Mouse (Mus musculus) heart, embryonic 14.5 days (tissue): Measurements from ENCODE around the gene Snd1. TPM values are rescaled to one million over a fixed set of nuclear protein-coding genes. Genes with fewer than 3 reads are reported as not detected.

Experiments
- ATAC-seq: fragments of 200-750 bp; cut with Nextera tagmentation; 2 replicates; pipeline ENCODE4 v1.8.0; 2017; ENCODE audit warnings: low read depth, moderate TSS enrichment; ENCODE audit not compliant: insufficient number of reproducible peaks, insufficient read depth, low FRiP score
- H3K27ac ChIP-seq, 2 experiments: fragments of 200-500 bp in 1 of 2; fragments of 300-500 bp in 1 of 2; sonication (generic) in 1 of 2; replicated peaks in 1 of 2; 2 replicates each; pipeline ENCODE4 v1.5.1; 2012 to 2014; ENCODE audit warnings: low read depth in 2 of 2, low read length in 2 of 2, control low read depth in 1 of 2, mild to moderate bottlenecking in 1 of 2, mixed read lengths in 1 of 2; ENCODE audit not compliant: control insufficient read depth in 1 of 2, insufficient read depth in 1 of 2
- H3K27me3 ChIP-seq: fragments of 300-500 bp; sonication (generic); 2 replicates; pipeline ENCODE4 v1.6.1; 2014; ENCODE audit warnings: mild to moderate bottlenecking, low read length, control low read depth; ENCODE audit not compliant: control insufficient read depth, insufficient read depth
- H3K36me3 ChIP-seq: fragments of 300-500 bp; sonication (generic); 2 replicates; pipeline ENCODE4 v1.6.1; 2014; ENCODE audit warnings: mild to moderate bottlenecking, control low read depth, low read length, mixed read lengths; ENCODE audit not compliant: control insufficient read depth, insufficient read depth
- H3K4me1 ChIP-seq, 2 experiments: fragments of 200-500 bp in 1 of 2; fragments of 300-500 bp in 1 of 2; sonication (generic) in 1 of 2; 2 replicates each; pipeline ENCODE4 v1.6.1; 2012 to 2014; ENCODE audit warnings: low read length in 2 of 2, control low read depth in 1 of 2, mixed read lengths in 1 of 2; ENCODE audit not compliant: control insufficient read depth in 2 of 2, insufficient read depth in 2 of 2
- H3K4me2 ChIP-seq: fragments of 300-500 bp; sonication (generic); 2 replicates; pipeline ENCODE4 v1.6.1; 2014; ENCODE audit warnings: mild to moderate bottlenecking, low read length
- H3K4me3 ChIP-seq, 2 experiments: fragments of 200-500 bp in 1 of 2; fragments of 300-500 bp in 1 of 2; sonication (generic) in 1 of 2; 2 replicates each; pipeline ENCODE4 v1.5.1; 2012 to 2014; ENCODE audit warnings: low read length in 2 of 2, mild to moderate bottlenecking in 2 of 2, control low read depth in 1 of 2, low read depth in 1 of 2, moderate library complexity in 1 of 2; ENCODE audit not compliant: control insufficient read depth in 1 of 2, insufficient read depth in 1 of 2
- H3K9ac ChIP-seq: fragments of 300-500 bp; sonication (generic); 2 replicates; pipeline ENCODE4 v1.6.1; 2014; ENCODE audit warnings: mild to moderate bottlenecking, low read length
- H3K9me3 ChIP-seq: fragments of 300-500 bp; sonication (generic); 2 replicates; pipeline ENCODE4 v1.6.1; 2016; ENCODE audit warnings: low read length, control low read depth; ENCODE audit not compliant: control insufficient read depth
- WGBS: fragments of 180-500 bp; shearing (Covaris S2); extraction: QIAGEN DNeasy Blood & Tissue Kit; methylation state at CpG from one replicate; pipeline ENCODE4 v1.1.7; 2014; 5-methylcytosine and 5-hydroxymethylcytosine counted together
- polyA plus RNA-seq: library from polyadenylated mRNA; unstranded; fragments of >200 nt; fragmentation: Nextera tagmentation; extraction: Ambion mirVana; gene quantifications from 2 replicates; pipeline ENCODE4 v1.2.1, GENCODE M21; 2014

Snd1 gene
- polyA plus RNA-seq, 1 experiment from 2014 or later, result 80.0 TPM

GRCm38 (mm10) chr6:28886724-28887440 is 411.9 kb downstream of the Snd1 start:
- WGBS, result 86% methylated on average over 7 of the region's 7 CpGs
- H3K27ac ChIP-seq, result no peak overlapping the region
- no peak overlapping the region for H3K4me3 ChIP-seq
- H3K9me3 ChIP-seq, result no peaks in the 10 kb centered on the region
- peaks cover 72% of the 10 kb centered on the region for H3K36me3 ChIP-seq
- ATAC-seq, result no peak
- H3K27me3 ChIP-seq, result no peaks in the 10 kb centered on the region
- H3K4me2 ChIP-seq, result no peak overlapping the region
- no peak overlapping the region for H3K9ac ChIP-seq
- peaks cover 0 to 2% of the 10 kb centered on the region in 2 experiments; a peak in 1 of 4 replicates for H3K4me1 ChIP-seq

- Histone ChIP-seq H3K27ac (no peak overlapping the region), H3K4me3 (no peak overlapping the region), H3K9me3 (no peaks in the 10 kb centered on the region), H3K36me3 (peaks cover 55% of the 10 kb centered on the region), H3K27me3 (no peaks in the 10 kb centered on the region), H3K9ac (no peak overlapping the region), H3K4me1 (peaks cover 3 to 7% of the 10 kb centered on the region in 2 experiments), H3K4me2 (no peak overlapping the region)
- WGBS, result 96% methylated on average over 6 of the region's 6 CpGs
- no peak for ATAC-seq
These were observed 415.5 kb downstream of the Snd1 start for GRCm38 (mm10) chr6:28890426-28890825.

DNA sequence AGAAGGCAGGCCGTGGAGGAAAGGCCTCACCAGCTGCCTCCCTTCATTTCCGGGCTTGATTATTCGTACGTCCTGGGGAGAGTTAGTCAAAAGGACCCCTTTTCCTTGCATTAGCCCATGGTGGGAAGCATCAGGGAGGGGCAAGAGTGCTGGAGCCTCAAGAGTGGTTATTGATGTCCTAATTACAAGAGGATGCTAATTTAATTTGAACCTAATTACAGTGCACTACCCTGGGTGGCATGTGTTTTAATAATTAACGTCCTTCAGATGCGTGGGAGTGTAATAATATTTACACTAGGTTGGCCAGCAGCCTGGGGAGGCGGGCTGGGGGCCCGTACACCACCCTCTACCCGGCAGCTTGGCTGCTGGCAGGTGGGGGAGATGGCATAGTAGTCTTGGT is 416.5 kb downstream of the Snd1 start:
- peaks cover 3 to 7% of the 10 kb centered on the region in 2 experiments for H3K4me1 ChIP-seq
- H3K27me3 ChIP-seq, result no peaks in the 10 kb centered on the region
- no peak for ATAC-seq
- H3K27ac ChIP-seq, result no peak overlapping the region
- H3K36me3 ChIP-seq, result peaks cover 46% of the 10 kb centered on the region
- H3K9me3 ChIP-seq, result no peaks in the 10 kb centered on the region
- H3K9ac ChIP-seq, result no peak overlapping the region
- no peak overlapping the region for H3K4me3 ChIP-seq
- no peak overlapping the region for H3K4me2 ChIP-seq
- WGBS, result 64% methylated on average over 9 of the region's 9 CpGs

DNA sequence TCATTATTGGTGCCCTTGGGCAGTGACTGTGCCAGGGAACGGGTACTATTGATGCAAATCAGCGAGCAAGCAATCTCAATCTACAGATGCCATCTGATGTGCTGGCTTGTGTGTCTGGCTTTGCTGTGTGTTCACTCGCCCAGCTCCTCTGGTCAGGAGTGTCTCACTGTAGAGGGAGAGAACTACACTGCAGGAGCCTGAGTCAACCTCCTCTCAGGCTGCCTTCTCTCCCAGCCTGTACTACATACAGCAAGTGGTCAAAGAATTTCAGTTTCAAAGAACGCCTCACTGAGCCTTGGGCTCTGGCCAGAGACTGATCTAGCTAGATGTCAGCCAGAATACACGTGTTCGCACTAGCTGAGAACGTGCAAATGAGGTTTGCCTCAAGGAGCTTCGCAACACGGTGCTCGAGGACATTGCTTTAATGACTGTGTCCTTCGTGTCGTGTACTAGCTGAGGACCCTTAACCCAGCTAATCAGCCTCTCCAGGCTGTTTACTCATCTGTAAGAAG is 420.1 kb downstream of the Snd1 start:
- no peak for ATAC-seq
- Histone ChIP-seq H3K9me3 (no peaks in the 10 kb centered on the region), H3K9ac (no peak overlapping the region), H3K27ac (no peak overlapping the region), H3K4me2 (no peak overlapping the region), H3K4me3 (no peak overlapping the region), H3K27me3 (no peaks in the 10 kb centered on the region), H3K36me3 (peaks cover 15% of the 10 kb centered on the region), H3K4me1 (peaks cover 3 to 7% of the 10 kb centered on the region in 2 experiments)
- 74% methylated on average over 12 of the region's 12 CpGs for WGBS

DNA sequence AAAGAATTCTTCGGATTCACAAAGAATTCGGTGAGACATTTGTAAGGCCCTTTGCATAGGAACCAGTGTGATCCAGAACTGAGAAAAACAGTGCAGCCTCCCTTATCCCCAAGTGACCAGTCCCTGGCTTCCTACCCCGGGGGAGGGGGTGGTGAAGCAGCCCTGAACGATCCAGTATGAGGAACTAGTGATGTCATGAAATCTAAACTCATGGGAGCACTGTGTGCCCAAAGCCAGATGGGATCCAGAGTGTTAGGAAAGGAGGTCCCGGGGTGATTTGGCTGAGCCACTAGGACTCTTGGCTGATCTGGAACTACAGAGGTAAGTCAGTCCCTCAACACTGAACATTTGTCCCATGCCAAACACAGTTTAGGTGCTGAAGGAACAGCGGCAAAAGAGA is 420.8 kb downstream of the Snd1 start:
- no peak overlapping the region for H3K9ac ChIP-seq
- no peaks in the 10 kb centered on the region for H3K27me3 ChIP-seq
- H3K9me3 ChIP-seq, result no peaks in the 10 kb centered on the region
- no peak for ATAC-seq
- peaks cover 9% of the 10 kb centered on the region for H3K36me3 ChIP-seq
- H3K4me3 ChIP-seq, result no peak overlapping the region
- no peak overlapping the region for H3K27ac ChIP-seq
- no peak overlapping the region for H3K4me2 ChIP-seq
- WGBS, result 80% methylated on average over 6 of the region's 6 CpGs
- peaks cover 3 to 7% of the 10 kb centered on the region in 2 experiments for H3K4me1 ChIP-seq

DNA sequence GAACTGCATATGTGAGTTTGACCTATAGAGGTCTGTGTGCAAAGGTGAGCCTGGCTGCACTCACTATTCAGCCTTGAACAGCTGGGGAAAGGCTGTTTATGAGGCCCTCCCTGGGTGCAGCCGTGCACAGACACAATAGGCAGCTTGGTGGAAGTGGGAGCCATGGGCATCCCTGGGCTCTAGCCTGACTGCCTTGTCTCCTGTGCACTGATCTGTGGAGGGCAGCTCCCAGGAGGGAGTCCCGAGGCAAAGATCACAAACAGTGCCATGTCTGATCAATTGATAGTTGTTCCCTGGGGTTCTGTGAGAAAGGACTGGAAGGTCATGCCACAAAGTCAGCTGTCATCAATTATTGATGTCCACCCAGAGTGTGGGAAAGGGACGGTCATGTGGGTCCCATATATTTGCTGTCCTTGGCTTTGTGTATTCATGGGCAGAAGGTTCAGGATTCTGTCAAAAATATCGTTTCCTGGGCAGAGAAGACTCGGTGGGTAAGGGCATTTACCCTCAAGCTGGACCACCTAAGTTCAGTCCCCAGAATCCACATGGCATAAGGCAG is 421.9 kb downstream of the Snd1 start:
- peaks cover 3 to 7% of the 10 kb centered on the region in 2 experiments for H3K4me1 ChIP-seq
- no peaks in the 10 kb centered on the region for H3K9me3 ChIP-seq
- H3K27ac ChIP-seq, result no peak overlapping the region
- no peak overlapping the region for H3K4me3 ChIP-seq
- no peak overlapping the region for H3K4me2 ChIP-seq
- H3K27me3 ChIP-seq, result no peaks in the 10 kb centered on the region
- no peak overlapping the region for H3K9ac ChIP-seq
- whole genome bisulfite sequencing, result 79% methylated on average over 5 of the region's 5 CpGs
- no peak for ATAC-seq
- 0 out of 2 replicates have a peak, but pooled peaks cover 8% of the 10 kb centered on the region for H3K36me3 ChIP-seq

DNA sequence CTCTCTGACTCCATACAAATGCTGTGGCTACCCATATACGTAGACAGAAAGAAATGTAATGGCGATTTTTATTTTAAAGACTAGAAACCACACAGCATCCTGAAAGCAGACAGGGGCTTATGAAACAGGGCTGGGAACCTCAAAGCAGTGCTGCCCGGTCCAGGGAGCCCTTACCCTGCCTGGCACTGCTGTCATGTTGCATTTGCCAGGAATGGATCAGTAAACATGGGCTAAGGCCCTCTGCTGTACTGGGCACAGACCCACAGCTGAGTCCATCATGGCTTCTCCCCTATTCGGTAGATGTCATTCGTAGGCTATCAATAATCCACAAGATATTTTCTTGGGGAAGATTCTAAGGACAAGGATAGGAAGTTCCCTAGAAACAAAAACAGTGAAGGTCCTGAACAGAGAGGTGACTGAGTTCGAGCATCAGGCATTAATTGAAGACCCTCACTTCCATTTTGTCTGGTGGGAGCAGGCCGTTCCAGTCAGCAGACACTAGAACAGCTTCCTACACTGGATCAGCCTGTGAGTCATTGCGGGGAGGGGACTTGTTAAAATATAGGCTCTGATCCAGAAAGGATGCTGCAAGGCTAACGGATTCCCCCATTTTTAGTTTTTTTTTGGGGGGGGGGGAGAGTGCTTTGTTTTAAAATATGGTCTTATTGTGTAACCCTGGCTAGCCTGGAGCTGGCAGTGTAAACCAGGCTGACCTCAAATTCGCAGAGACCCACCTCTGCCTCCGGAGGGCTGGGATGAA is 422.6 kb downstream of the Snd1 start:
- Histone ChIP-seq H3K4me1 (peaks cover 2 to 4% of the 10 kb centered on the region in 2 experiments), H3K27me3 (no peaks in the 10 kb centered on the region), H3K9me3 (no peaks in the 10 kb centered on the region), H3K9ac (no peak overlapping the region), H3K4me3 (no peak overlapping the region), H3K27ac (no peak overlapping the region), H3K4me2 (no peak overlapping the region), H3K36me3 (0 out of 2 replicates have a peak, but pooled peaks cover 6% of the 10 kb centered on the region)
- no peak for ATAC-seq
- 62% methylated on average over 11 of the region's 11 CpGs for WGBS
